Mouse (Mus musculus): ENCODE results near the gene Olfr958. TPM values are rescaled to one million over a fixed set of nuclear protein-coding genes. Genes with fewer than 3 reads are reported as not detected.

Olfr958 gene
- polyA plus RNA-seq, 1 experiment = not detected

- 75% methylated on average over 1 of the region's 1 CpGs for WGBS
- H3K4me1 ChIP-seq (ENCODE audit: control insufficient read depth, insufficient read depth, low read length) = no peaks in the 10 kb centered on the region
- H3K27ac ChIP-seq (ENCODE audit: insufficient read depth, low read depth, low read length) = no peak overlapping the region
- no peak for TF ChIP-seq CTCF (IDR thresholded peaks at IDR 0.05; ENCODE audit: insufficient read depth, low read depth, low read length)
- no peak for TF ChIP-seq POLR2A (IDR thresholded peaks at IDR 0.05; ENCODE audit: insufficient read depth, low read depth, low read length)
- no peak overlapping the region for H3K4me3 ChIP-seq (ENCODE audit: insufficient read depth, low read depth, low read length)
Observed at GRCm38 (mm10) chr9:39523616-39524285, 30.1 kb downstream of the Olfr958 start.

GRCm38 (mm10) chr9:39518595-39518994 lies 35.3 kb downstream of the Olfr958 start:
- Histone ChIP-seq H3K4me1 (ENCODE audit: control insufficient read depth, insufficient read depth, low read length) (no peaks in the 10 kb centered on the region), H3K27ac (ENCODE audit: insufficient read depth, low read depth, low read length) (no peak overlapping the region), H3K4me3 (ENCODE audit: insufficient read depth, low read depth, low read length) (no peak overlapping the region)
- TF ChIP-seq CTCF (IDR thresholded peaks at IDR 0.05; ENCODE audit: insufficient read depth, low read depth, low read length) (no peak), POLR2A (IDR thresholded peaks at IDR 0.05; ENCODE audit: insufficient read depth, low read depth, low read length) (no peak)

GRCm38 (mm10) chr9:39515531-39515930 lies 38.3 kb downstream of the Olfr958 start, which contains the start of gene Olfr957:
TSS of gene Olfr957 (minus strand) at chr9:39515809.
- H3K4me3 ChIP-seq (ENCODE audit: insufficient read depth, low read depth, low read length) = no peak within 1 kb of the TSS
- no peak within 1 kb of the TSS for H3K27ac ChIP-seq (ENCODE audit: insufficient read depth, low read depth, low read length)
- H3K4me1 ChIP-seq (ENCODE audit: control insufficient read depth, insufficient read depth, low read length) = no peaks in the 10 kb centered on the region
- 68% methylated on average over 3 of the region's 3 CpGs for WGBS
- TF ChIP-seq CTCF (IDR thresholded peaks at IDR 0.05; ENCODE audit: insufficient read depth, low read depth, low read length) (no peak), POLR2A (IDR thresholded peaks at IDR 0.05; ENCODE audit: insufficient read depth, low read depth, low read length) (no peak)

- Histone ChIP-seq H3K4me3 (ENCODE audit: insufficient read depth, low read depth, low read length) (no peak overlapping the region), H3K27ac (ENCODE audit: insufficient read depth, low read depth, low read length) (no peak overlapping the region), H3K4me1 (ENCODE audit: control insufficient read depth, insufficient read depth, low read length) (no peaks in the 10 kb centered on the region)
- WGBS = 77% methylated on average over 9 of the region's 9 CpGs
- no peak for TF ChIP-seq CTCF (IDR thresholded peaks at IDR 0.05; ENCODE audit: insufficient read depth, low read depth, low read length)
- no peak for TF ChIP-seq POLR2A (IDR thresholded peaks at IDR 0.05; ENCODE audit: insufficient read depth, low read depth, low read length)
Observed at GRCm38 (mm10) chr9:39509412-39509811, 44.4 kb downstream of the Olfr958 start.

GRCm38 (mm10) chr9:39508998-39509397 lies 44.9 kb downstream of the Olfr958 start:
- no peak overlapping the region for H3K4me3 ChIP-seq (ENCODE audit: insufficient read depth, low read depth, low read length)
- 9% methylated on average over 6 of the region's 6 CpGs for WGBS
- no peak for TF ChIP-seq POLR2A (IDR thresholded peaks at IDR 0.05; ENCODE audit: insufficient read depth, low read depth, low read length)
- TF ChIP-seq CTCF (IDR thresholded peaks at IDR 0.05; ENCODE audit: insufficient read depth, low read depth, low read length) = no peak
- no peaks in the 10 kb centered on the region for H3K4me1 ChIP-seq (ENCODE audit: control insufficient read depth, insufficient read depth, low read length)
- H3K27ac ChIP-seq (ENCODE audit: insufficient read depth, low read depth, low read length) = no peak overlapping the region

Other genes starting within 250 kb of the Olfr958 start
- not detected in 2 replicates for gene Olfr948, start 228.0 kb downstream of the Olfr958 start, polyA plus RNA-seq (2012; ENCODE audit: insufficient read depth, insufficient read length, low replicate concordance, missing spikeins)
- gene Olfr951, start 166.6 kb downstream of the Olfr958 start, polyA plus RNA-seq (2012; ENCODE audit: insufficient read depth, insufficient read length, low replicate concordance, missing spikeins) = not detected in 2 replicates
- not detected in 2 replicates for gene Olfr952, start 126.9 kb downstream of the Olfr958 start, polyA plus RNA-seq (2012; ENCODE audit: insufficient read depth, insufficient read length, low replicate concordance, missing spikeins)
- not detected in 2 replicates for gene Olfr954, start 97.4 kb downstream of the Olfr958 start, polyA plus RNA-seq (2012; ENCODE audit: insufficient read depth, insufficient read length, low replicate concordance, missing spikeins)
- gene Olfr955, start 82.1 kb downstream of the Olfr958 start, polyA plus RNA-seq (2012; ENCODE audit: insufficient read depth, insufficient read length, low replicate concordance, missing spikeins) = not detected in 2 replicates
- not detected in 2 replicates for gene Olfr44, start 60.1 kb downstream of the Olfr958 start, polyA plus RNA-seq (2012; ENCODE audit: insufficient read depth, insufficient read length, low replicate concordance, missing spikeins)
- not detected in 2 replicates for gene Olfr957, start 38.2 kb downstream of the Olfr958 start, polyA plus RNA-seq (2012; ENCODE audit: insufficient read depth, insufficient read length, low replicate concordance, missing spikeins)
- not detected in 2 replicates for gene Olfr959, start 21.5 kb upstream of the Olfr958 start, polyA plus RNA-seq (2012; ENCODE audit: insufficient read depth, insufficient read length, low replicate concordance, missing spikeins)
- gene AW551984, start 50.3 kb upstream of the Olfr958 start, polyA plus RNA-seq (2012; ENCODE audit: insufficient read depth, insufficient read length, low replicate concordance, missing spikeins) = not detected in 2 replicates
- not detected in 2 replicates for gene Olfr148, start 56.6 kb upstream of the Olfr958 start, polyA plus RNA-seq (2012; ENCODE audit: insufficient read depth, insufficient read length, low replicate concordance, missing spikeins)
- gene Olfr960, start 67.3 kb upstream of the Olfr958 start, polyA plus RNA-seq (2012; ENCODE audit: insufficient read depth, insufficient read length, low replicate concordance, missing spikeins) = not detected in 2 replicates
- gene Olfr961, start 91.0 kb upstream of the Olfr958 start, polyA plus RNA-seq (2012; ENCODE audit: insufficient read depth, insufficient read length, low replicate concordance, missing spikeins) = not detected in 2 replicates
- not detected in 2 replicates for gene Olfr963, start 113.2 kb upstream of the Olfr958 start, polyA plus RNA-seq (2012; ENCODE audit: insufficient read depth, insufficient read length, low replicate concordance, missing spikeins)
- not detected in 2 replicates for gene Olfr149, start 153.1 kb upstream of the Olfr958 start, polyA plus RNA-seq (2012; ENCODE audit: insufficient read depth, insufficient read length, low replicate concordance, missing spikeins)
- gene Olfr965, start 157.3 kb upstream of the Olfr958 start, polyA plus RNA-seq (2012; ENCODE audit: insufficient read depth, insufficient read length, low replicate concordance, missing spikeins) = not detected in 2 replicates
- not detected in 2 replicates for gene Olfr150, start 176.9 kb upstream of the Olfr958 start, polyA plus RNA-seq (2012; ENCODE audit: insufficient read depth, insufficient read length, low replicate concordance, missing spikeins)
- gene Olfr967, start 192.2 kb upstream of the Olfr958 start, polyA plus RNA-seq (2012; ENCODE audit: insufficient read depth, insufficient read length, low replicate concordance, missing spikeins) = not detected in 2 replicates
- gene Olfr968, start 229.2 kb upstream of the Olfr958 start, polyA plus RNA-seq (2012; ENCODE audit: insufficient read depth, insufficient read length, low replicate concordance, missing spikeins) = not detected in 2 replicates
- not detected in 2 replicates for gene Olfr969, start 236.9 kb upstream of the Olfr958 start, polyA plus RNA-seq (2012; ENCODE audit: insufficient read depth, insufficient read length, low replicate concordance, missing spikeins)

Data from olfactory bulb, adult 2 months (tissue).